Mouse (Mus musculus): ENCODE data around the gene Stx4a. TPM values are rescaled to one million over a fixed set of nuclear protein-coding genes. Genes with fewer than 3 reads are reported as not detected.
A peak's percentile ranks its signal among the peaks of the same experiment; 100 is the strongest.

Gene Stx4a
- polyA plus RNA-seq, 1 experiment from 2014 or later, result 15.0 TPM

DNA sequence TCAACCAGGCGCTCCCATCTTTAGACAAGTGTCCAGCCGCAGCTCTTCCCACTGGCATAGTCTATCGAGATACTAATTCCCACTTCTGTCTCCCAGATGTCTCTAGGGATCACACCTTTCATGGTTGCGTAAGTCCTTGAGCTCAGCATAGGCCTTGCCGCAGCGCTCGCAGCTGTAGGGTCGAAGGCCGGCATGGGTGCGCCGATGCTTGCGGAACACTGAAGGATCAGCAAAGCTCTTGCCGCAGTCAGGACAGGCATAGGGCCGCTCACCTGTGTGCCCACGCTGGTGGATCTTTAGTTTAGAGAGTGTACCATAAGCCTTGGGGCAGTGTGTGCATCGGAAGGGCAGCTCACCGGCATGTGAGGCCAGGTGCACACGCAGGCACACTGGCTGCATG, 43.5 kb downstream of the Stx4a start:
- Histone ChIP-seq H3K4me2 (replicated peaks; ENCODE audit: low read depth, low read length) (no peak overlapping the region), H3K4me1 (replicated peaks; ENCODE audit: control insufficient read depth, insufficient read depth, low read length) (no peaks in the 10 kb centered on the region), H3K27me3 (ENCODE audit: control insufficient read depth, insufficient read depth, low read length) (no peaks in the 10 kb centered on the region), H3K36me3 (ENCODE audit: control insufficient read depth, insufficient read depth, low read length) (peaks cover 12% of the 10 kb centered on the region), H3K4me3 (ENCODE audit: low read depth, low read length) (no peak overlapping the region), H3K9ac (ENCODE audit: low read depth, low read length) (no peak overlapping the region), H3K27ac (ENCODE audit: low read depth, low read length) (no peak overlapping the region), H3K9me3 (ENCODE audit: control insufficient read depth, low read length) (no peaks in the 10 kb centered on the region)
- WGBS, result 98% methylated on average over 18 of the region's 18 CpGs
- DNase-seq (ENCODE audit: low spot score) (no peak), ATAC-seq (ENCODE audit: low FRiP score) (no peak)

GRCm38 (mm10) chr7:127869149-127869810, 45.2 kb downstream of the Stx4a start:
- Histone ChIP-seq H3K9ac (ENCODE audit: low read depth, low read length) (no peak overlapping the region), H3K4me1 (replicated peaks; ENCODE audit: control insufficient read depth, insufficient read depth, low read length) (peaks cover 4% of the 10 kb centered on the region; the same call in 1 of the 2 replicates), H3K27ac (ENCODE audit: low read depth, low read length) (no peak overlapping the region), H3K27me3 (ENCODE audit: control insufficient read depth, insufficient read depth, low read length) (no peaks in the 10 kb centered on the region), H3K4me2 (replicated peaks; ENCODE audit: low read depth, low read length) (no peak overlapping the region), H3K9me3 (ENCODE audit: control insufficient read depth, low read length) (no peaks in the 10 kb centered on the region), H3K36me3 (ENCODE audit: control insufficient read depth, insufficient read depth, low read length) (peaks cover 12% of the 10 kb centered on the region), H3K4me3 (ENCODE audit: low read depth, low read length) (no peak overlapping the region)
- 92% methylated on average over 3 of the region's 3 CpGs for WGBS
- no peak for ATAC-seq (ENCODE audit: low FRiP score)
- DNase-seq (ENCODE audit: low spot score), result no peak

DNA sequence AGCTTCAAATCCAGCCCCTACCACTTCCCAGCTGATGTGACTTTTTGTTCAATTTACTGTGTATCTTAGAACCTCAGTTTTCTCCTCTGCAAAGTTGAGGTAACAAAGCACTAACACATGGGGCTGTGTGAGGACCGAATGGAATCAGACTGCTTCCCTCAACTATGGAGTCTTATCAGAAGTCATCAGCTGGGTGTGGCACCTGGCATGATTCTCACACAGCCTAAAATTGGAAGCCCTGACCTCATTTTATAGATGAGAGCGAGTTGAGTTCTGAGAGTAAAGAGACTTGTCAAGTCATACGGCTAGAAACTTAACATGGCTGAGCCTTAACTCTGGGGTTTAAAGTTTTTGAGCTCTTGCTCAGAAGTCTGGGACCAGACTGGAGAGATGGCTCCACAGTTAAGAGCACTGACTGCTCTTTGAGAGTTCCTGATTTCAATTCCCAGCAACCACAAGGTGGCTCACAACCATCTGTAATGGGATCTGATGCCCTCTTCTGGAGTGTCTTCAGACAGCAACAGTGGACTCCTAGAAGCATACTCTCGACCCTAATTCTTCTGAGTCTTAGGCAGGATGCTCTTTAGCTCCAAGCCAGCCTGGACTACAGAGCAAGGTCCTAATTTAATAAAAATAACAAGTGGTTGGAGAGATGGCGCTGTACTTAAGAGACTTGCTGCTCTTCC, 46.2 kb downstream of the Stx4a start:
- ATAC-seq (ENCODE audit: low FRiP score), result no peak
- H3K4me3 ChIP-seq (ENCODE audit: low read depth, low read length), result no peak overlapping the region
- H3K36me3 ChIP-seq (ENCODE audit: control insufficient read depth, insufficient read depth, low read length), result peaks cover 12% of the 10 kb centered on the region
- no peak overlapping the region for H3K27ac ChIP-seq (ENCODE audit: low read depth, low read length)
- peaks cover 4% of the 10 kb centered on the region; the same call in 1 of the 2 replicates for H3K4me1 ChIP-seq (replicated peaks; ENCODE audit: control insufficient read depth, insufficient read depth, low read length)
- no peak overlapping the region for H3K4me2 ChIP-seq (replicated peaks; ENCODE audit: low read depth, low read length)
- H3K27me3 ChIP-seq (ENCODE audit: control insufficient read depth, insufficient read depth, low read length), result no peaks in the 10 kb centered on the region
- H3K9me3 ChIP-seq (ENCODE audit: control insufficient read depth, low read length), result no peaks in the 10 kb centered on the region
- no peak overlapping the region for H3K9ac ChIP-seq (ENCODE audit: low read depth, low read length)
- 82% methylated on average over 5 of the region's 5 CpGs for WGBS
- DNase-seq (ENCODE audit: low spot score), result no peak

- Histone ChIP-seq H3K27ac (ENCODE audit: low read depth, low read length) (peak overlapping the region; percentile 99), H3K4me2 (replicated peaks; ENCODE audit: low read depth, low read length) (peak overlapping the region; percentile 47), H3K9ac (ENCODE audit: low read depth, low read length) (peak overlapping the region; percentile 98), H3K9me3 (ENCODE audit: control insufficient read depth, low read length) (no peaks in the 10 kb centered on the region), H3K4me1 (replicated peaks; ENCODE audit: control insufficient read depth, insufficient read depth, low read length) (peaks cover 6% of the 10 kb centered on the region), H3K27me3 (ENCODE audit: control insufficient read depth, insufficient read depth, low read length) (no peaks in the 10 kb centered on the region), H3K36me3 (ENCODE audit: control insufficient read depth, insufficient read depth, low read length) (peaks cover 12% of the 10 kb centered on the region), H3K4me3 (ENCODE audit: low read depth, low read length) (peak overlapping the region; percentile 68)
- 5% methylated on average over 20 of the region's 20 CpGs for WGBS
- DNase-seq (ENCODE audit: low spot score), result no peak
- ATAC-seq (ENCODE audit: low FRiP score), result peak; percentile 37; the same call in 1 of the 2 replicates
These were observed 50.9 kb downstream of the Stx4a start for GRCm38 (mm10) chr7:127874812-127875626.

GRCm38 (mm10) chr7:127875627-127876001, 51.5 kb downstream of the Stx4a start:
- Histone ChIP-seq H3K4me3 (ENCODE audit: low read depth, low read length) (peak overlapping the region; percentile 68), H3K4me1 (replicated peaks; ENCODE audit: control insufficient read depth, insufficient read depth, low read length) (peaks cover 6% of the 10 kb centered on the region), H3K9me3 (ENCODE audit: control insufficient read depth, low read length) (no peaks in the 10 kb centered on the region), H3K9ac (ENCODE audit: low read depth, low read length) (peak overlapping the region; percentile 98), H3K36me3 (ENCODE audit: control insufficient read depth, insufficient read depth, low read length) (peaks cover 18% of the 10 kb centered on the region), H3K27me3 (ENCODE audit: control insufficient read depth, insufficient read depth, low read length) (no peaks in the 10 kb centered on the region), H3K27ac (ENCODE audit: low read depth, low read length) (peak overlapping the region; percentile 99), H3K4me2 (replicated peaks; ENCODE audit: low read depth, low read length) (peak overlapping the region; percentile 69)
- DNase-seq (ENCODE audit: low spot score) (peak; percentile 99), ATAC-seq (ENCODE audit: low FRiP score) (peak; percentile 94)
- 1% methylated on average over 42 of the region's 43 CpGs for WGBS

DNA sequence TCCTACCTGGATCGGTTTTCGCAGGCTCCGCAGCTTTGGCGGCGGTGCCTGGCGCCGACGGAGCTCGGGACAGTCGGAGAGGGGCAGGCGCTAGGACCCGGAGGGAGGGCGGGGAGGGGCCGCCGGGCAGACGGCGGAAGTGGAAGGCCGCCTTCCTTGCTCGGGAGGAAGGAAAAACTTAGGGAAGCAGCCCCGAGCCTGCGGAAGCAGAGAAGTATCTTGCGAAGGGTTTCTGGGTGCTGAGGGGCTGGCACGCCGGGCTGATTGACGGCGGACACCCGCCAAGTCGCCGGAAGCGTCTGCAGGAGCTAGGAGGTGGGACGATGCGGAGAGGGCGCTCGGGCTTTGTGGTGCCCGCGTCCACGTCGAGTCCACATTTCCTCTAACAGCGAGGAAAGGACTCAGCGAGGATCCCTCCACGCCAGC, 52.0 kb downstream of the Stx4a start, which contains the start of gene Zfp646:
TSS of gene Zfp646 (plus strand) at position 181 of the 426 bp plus-strand sequence.
- ATAC-seq (ENCODE audit: low FRiP score), result peak; percentile 91
- peak; percentile 93 for DNase-seq (ENCODE audit: low spot score)
- H3K9ac ChIP-seq (ENCODE audit: low read depth, low read length), result peak within 1 kb of the TSS; percentile 98
- WGBS, result under 1% methylated on average over 41 of the region's 41 CpGs
- peaks cover 22% of the 10 kb centered on the region for H3K36me3 ChIP-seq (ENCODE audit: control insufficient read depth, insufficient read depth, low read length)
- H3K4me2 ChIP-seq (replicated peaks; ENCODE audit: low read depth, low read length), result peak within 1 kb of the TSS; percentile 69
- no peaks in the 10 kb centered on the region for H3K9me3 ChIP-seq (ENCODE audit: control insufficient read depth, low read length)
- peak within 1 kb of the TSS; percentile 68 for H3K4me3 ChIP-seq (ENCODE audit: low read depth, low read length)
- peaks cover 6% of the 10 kb centered on the region for H3K4me1 ChIP-seq (replicated peaks; ENCODE audit: control insufficient read depth, insufficient read depth, low read length)
- H3K27ac ChIP-seq (ENCODE audit: low read depth, low read length), result peak within 1 kb of the TSS; percentile 99
- no peaks in the 10 kb centered on the region for H3K27me3 ChIP-seq (ENCODE audit: control insufficient read depth, insufficient read depth, low read length)

DNA sequence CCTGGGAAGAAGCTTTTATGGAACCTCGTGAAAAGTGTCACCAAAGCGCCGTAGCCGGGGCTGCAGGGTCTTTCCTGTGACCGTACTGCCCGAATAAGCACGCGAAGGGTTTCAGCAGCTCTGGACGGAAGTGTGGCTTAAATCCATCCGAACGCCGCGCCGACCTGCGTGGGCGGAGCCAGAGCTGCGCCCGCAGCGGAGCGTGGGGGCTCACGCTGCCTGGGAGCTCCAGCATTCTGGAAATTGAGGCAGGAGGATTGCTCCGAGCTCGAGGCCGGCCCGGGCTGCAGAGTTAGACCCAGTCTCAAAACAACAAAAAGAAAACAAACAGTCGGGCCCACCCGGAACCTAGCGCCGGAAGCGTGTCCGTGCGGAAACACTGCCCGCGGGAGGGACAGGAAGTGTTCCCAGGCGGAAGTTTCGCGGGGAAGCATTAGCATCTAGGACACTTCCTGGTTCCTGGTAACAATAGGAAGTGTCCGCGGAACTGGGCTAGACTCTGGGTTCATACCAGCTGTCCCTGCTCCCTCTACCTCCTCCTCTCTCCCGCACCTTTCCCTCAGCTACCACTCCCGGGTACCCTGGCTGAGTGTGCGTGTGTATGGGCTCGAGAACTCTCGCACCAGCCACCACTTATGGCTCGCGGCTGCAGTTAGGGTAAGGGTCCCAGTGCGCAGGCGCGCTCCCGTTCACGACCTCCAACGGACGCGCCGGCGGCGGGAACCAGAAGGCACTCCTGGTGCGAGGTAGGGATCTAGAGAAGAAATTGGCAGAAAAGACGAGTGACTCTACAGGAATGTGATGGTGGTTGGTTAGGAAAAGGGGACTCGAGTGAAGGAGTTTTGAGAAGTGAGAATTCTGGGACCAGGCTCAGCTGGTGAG, 52.6 kb downstream of the Stx4a start, which contains the start of gene Zfp668:
TSS of gene Zfp668 (minus strand) at position 362 of the 882 bp plus-strand sequence.
- no peaks in the 10 kb centered on the region for H3K27me3 ChIP-seq (ENCODE audit: control insufficient read depth, insufficient read depth, low read length)
- H3K4me1 ChIP-seq (replicated peaks; ENCODE audit: control insufficient read depth, insufficient read depth, low read length), result peaks cover 6% of the 10 kb centered on the region
- ATAC-seq (ENCODE audit: low FRiP score) (peak; percentile 69), DNase-seq (ENCODE audit: low spot score) (peak; percentile 94)
- peak within 1 kb of the TSS; percentile 99 for H3K27ac ChIP-seq (ENCODE audit: low read depth, low read length)
- H3K4me3 ChIP-seq (ENCODE audit: low read depth, low read length), result peak within 1 kb of the TSS; percentile 68
- under 1% methylated on average over 60 of the region's 60 CpGs for WGBS
- H3K9ac ChIP-seq (ENCODE audit: low read depth, low read length), result peak within 1 kb of the TSS; percentile 98
- peak within 1 kb of the TSS; percentile 69 for H3K4me2 ChIP-seq (replicated peaks; ENCODE audit: low read depth, low read length)
- peaks cover 23% of the 10 kb centered on the region for H3K36me3 ChIP-seq (ENCODE audit: control insufficient read depth, insufficient read depth, low read length)
- H3K9me3 ChIP-seq (ENCODE audit: control insufficient read depth, low read length), result no peaks in the 10 kb centered on the region

DNA sequence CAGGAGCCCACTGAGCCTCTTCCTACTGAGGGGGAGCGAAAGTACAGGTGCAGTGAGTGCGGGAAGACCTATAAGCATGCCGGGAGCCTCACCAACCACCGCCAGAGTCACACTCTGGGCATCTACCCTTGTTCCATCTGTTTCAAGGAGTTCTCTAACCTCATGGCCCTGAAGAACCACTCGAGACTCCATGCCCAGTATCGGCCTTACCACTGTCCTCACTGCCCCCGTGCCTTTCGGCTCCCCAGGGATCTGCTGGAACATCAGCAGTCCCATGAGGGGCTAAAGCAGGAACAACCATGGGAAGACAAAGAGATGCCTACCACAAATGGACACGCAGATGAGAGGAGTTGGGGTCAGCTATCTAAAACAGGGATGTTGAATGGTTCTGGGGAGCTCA, 55.2 kb downstream of the Stx4a start:
- H3K9me3 ChIP-seq (ENCODE audit: control insufficient read depth, low read length), result no peaks in the 10 kb centered on the region
- H3K4me2 ChIP-seq (replicated peaks; ENCODE audit: low read depth, low read length), result no peak overlapping the region
- peaks cover 3% of the 10 kb centered on the region for H3K4me1 ChIP-seq (replicated peaks; ENCODE audit: control insufficient read depth, insufficient read depth, low read length)
- H3K9ac ChIP-seq (ENCODE audit: low read depth, low read length), result no peak overlapping the region
- H3K27me3 ChIP-seq (ENCODE audit: control insufficient read depth, insufficient read depth, low read length), result no peaks in the 10 kb centered on the region
- H3K36me3 ChIP-seq (ENCODE audit: control insufficient read depth, insufficient read depth, low read length), result peaks cover 33% of the 10 kb centered on the region
- no peak overlapping the region for H3K27ac ChIP-seq (ENCODE audit: low read depth, low read length)
- DNase-seq (ENCODE audit: low spot score) (no peak), ATAC-seq (ENCODE audit: low FRiP score) (no peak)
- no peak overlapping the region for H3K4me3 ChIP-seq (ENCODE audit: low read depth, low read length)
- WGBS, result 96% methylated on average over 9 of the region's 9 CpGs

Data from hindbrain, embryonic 11.5 days (tissue).